Mouse (Mus musculus): ENCODE measurements around the gene Cpt1a. TPM values are rescaled to one million over a fixed set of nuclear protein-coding genes. Genes with fewer than 3 reads are reported as not detected.
A peak's percentile ranks its signal among the peaks of the same experiment; 100 is the strongest.

The Cpt1a gene
- polyA plus RNA-seq (2015; fragmentation: Nextera tagmentation; extraction: Ambion mirVana), result 54.7 and 60.1 TPM in 2 replicates

DNA sequence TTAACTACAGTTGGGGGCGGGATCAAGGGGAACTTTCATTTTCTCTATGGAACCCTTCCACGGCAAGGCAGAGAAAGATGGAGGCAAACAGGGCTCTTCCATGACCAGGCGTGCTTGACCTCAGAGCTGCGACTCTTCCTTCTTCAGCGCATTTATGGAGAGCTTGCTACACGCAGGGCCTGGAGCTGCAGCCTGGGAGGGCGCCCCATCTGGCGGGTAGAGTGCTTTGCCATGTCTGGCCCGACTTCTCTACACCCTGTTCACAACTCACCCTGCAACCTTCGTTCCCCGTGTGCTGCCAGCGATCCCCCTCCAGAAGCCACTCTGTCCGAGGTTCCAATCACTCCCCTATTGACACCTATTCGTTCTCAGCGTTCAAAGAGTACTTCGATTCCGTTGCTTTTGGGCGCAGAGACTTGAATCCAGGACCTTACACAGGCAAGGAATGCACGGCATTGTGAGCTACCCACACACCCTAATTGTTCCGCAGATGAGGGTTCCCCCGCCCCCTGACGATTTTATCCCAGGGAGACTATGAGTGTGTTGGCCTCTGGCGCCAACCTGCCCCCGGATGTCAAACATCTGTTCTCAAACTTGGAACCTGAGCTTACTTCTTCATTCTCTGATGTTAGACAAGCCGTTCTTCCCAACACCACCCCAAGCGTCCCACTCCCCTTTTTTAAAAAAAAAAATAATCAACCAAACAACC, at the start of gene Cpt1a:
Cpt1a (plus strand) TSS at position 74 of the 709 bp plus-strand sequence.
- DNase-seq (ENCODE audit: low spot score), result peak; percentile 66

GRCm38 (mm10) chr19:3273331-3273730, 48.8 kb upstream of the Cpt1a start:
- no peak for DNase-seq (ENCODE audit: low spot score)

DNA sequence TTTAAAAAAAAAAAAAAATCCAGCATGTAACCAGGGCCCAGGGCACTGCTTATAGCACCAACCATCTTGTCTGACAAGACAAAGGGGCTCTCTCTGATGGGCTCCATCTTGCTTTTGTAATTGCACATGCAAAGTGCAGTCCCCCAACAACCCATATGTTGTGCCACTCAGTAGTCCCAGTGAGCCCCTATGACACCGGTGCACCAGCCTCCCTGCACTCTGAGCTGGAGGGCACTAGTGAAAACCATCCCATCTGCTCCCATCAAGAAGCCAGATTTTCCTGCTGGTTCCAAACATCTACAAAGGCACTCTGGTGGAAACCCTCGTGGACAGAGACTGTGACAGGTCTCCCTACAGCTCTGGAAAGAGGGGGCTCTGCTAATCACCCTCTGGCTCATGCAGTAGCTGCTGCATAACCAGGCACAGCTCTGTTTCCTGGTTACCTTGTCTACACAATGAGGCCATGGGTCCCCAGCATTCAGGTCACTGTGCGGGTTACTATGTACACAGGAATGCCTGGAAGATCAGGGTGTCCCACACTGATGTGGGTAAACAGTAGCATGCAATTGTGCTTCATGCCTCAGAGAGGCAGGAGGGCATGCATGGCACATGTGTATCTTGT, 46.3 kb upstream of the Cpt1a start:
- no peak for DNase-seq (ENCODE audit: low spot score)

DNA sequence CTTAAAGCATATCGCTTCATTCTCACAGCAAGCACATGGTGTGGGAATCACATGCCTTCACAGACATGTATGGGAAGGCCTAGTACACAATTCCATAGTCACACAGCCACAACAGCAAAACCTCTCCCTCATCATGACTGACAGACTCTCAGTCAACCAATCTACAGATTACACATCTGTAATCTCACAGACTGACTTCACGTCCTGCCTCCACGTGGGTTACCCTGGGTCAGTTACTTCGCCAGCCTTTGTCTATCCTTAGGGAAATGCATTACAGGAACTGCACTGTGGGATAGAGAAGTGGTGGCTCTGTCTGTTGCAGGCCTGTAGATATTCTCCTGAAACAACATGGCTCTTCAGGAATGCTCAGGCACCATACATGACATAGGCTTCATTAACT, 40.2 kb upstream of the Cpt1a start:
- DNase-seq (ENCODE audit: low spot score), result no peak

- DNase-seq (ENCODE audit: low spot score), result peak; percentile 86
Observed at GRCm38 (mm10) chr19:3282572-3283467, 39.3 kb upstream of the Cpt1a start, which contains the start of the genes Mrpl21 and Ighmbp2. Gene Mrpl21 (plus strand): TSS chr19:3282901. Gene Ighmbp2 (minus strand): TSS chr19:3283017.

GRCm38 (mm10) chr19:3289006-3289405, 33.1 kb upstream of the Cpt1a start:
- no peak for DNase-seq (ENCODE audit: low spot score)

- peak; percentile 57 for DNase-seq (ENCODE audit: low spot score)
Observed at GRCm38 (mm10) chr19:3292028-3292427, 30.1 kb upstream of the Cpt1a start.

DNA sequence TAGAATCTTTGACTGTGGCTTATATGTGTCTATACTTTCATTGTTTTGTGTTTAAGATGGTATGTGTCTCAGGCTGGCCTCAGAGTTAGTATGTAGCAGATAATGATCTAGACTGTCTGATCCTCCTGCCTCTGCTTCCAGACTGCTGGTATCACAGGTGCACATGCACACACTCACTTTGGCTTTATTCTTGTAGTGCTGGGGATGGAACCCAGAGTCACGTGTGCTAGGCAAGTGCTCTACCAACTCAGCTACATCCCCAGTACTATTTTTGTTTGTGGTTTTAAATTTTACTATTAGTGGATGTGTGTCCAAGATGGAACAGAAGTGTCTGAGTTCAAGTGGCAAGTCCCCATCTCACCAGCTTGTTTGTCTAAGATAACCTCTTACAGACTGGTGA, 29.1 kb upstream of the Cpt1a start:
- no peak for DNase-seq (ENCODE audit: low spot score)

DNA sequence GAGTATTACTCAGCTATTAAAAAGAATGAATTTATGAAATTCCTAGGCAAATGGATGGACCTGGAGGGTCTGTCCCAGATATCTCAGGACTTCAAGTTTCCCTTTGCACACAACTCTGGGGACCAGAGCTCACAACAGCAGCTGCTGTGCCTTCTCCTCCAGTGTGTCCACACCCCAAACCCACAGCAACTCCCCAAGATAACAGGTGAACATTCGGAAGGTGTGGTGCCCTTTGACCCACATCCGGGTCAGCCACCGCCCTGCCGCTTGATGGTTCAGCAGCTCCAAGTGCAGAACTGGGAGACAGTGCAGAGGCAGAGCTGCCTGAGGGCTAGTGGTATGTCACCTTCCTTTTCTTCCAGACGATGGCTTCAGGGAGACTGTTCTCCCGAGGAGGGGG, 26.9 kb upstream of the Cpt1a start:
- no peak for DNase-seq (ENCODE audit: low spot score)

DNA sequence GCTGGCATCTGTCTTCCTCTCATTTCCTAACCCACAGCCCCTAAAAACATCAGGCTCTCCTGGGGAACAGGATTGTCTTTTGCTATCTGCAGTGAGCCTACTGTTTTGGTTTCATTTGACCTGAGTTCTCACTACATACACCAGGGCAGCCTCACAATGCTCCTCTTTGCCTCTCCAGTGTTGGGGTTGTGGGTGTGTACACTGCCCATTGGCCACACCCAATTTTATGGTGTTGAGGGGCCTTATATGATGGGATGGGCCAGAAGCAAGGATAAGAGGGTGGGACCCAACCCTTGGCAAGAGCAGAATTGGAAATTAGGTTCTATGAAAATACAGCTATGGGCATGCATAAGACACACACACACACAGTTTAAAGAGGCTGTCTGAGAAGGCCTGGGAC, 25.1 kb upstream of the Cpt1a start:
- no peak for DNase-seq (ENCODE audit: low spot score)

GRCm38 (mm10) chr19:3297775-3298174, 24.4 kb upstream of the Cpt1a start:
- no peak for DNase-seq (ENCODE audit: low spot score)

- no peak for DNase-seq (ENCODE audit: low spot score)
Observed at GRCm38 (mm10) chr19:3304017-3304416, 18.1 kb upstream of the Cpt1a start.

DNA sequence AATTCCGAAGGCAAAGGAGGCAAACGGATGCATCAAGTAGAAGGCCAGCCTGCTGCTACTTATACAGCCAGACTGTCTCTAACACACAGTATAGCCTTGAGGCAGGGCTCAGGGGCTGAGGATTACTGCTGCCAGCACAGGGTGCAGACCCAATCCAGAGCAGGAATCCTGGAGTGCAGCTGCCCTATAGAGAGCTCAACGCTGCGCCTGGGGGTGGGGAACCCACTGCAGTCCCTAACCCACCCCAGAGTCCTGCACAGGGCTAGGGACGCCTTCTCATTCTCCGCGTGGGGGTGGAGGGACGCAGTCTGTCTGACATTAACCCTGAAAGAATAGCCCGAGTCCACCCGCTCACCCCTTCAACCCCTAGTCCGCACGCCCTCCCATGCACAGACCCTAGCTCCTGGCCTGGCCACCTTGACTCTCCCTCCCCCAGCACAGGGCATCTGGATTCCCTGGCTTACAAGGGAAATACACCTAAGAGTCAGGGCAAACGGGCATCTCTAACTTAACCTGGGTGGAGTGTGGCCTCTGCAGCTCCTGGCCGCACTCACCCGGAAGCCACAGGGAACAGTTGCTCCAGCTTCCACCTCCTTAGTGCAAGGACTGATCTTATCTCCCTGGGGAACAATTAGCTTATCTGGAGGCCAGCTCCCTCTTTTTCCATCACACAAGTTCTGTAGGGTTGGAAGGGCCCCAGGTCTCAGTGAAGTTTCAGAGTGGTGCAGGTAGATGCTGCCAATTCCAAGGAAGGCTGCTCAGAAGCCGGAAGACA, 14.8 kb upstream of the Cpt1a start:
- DNase-seq (ENCODE audit: low spot score), result no peak

- DNase-seq (ENCODE audit: low spot score), result no peak
Observed at GRCm38 (mm10) chr19:3319341-3319740, 2.8 kb upstream of the Cpt1a start.

GRCm38 (mm10) chr19:3320086-3320485, 2.0 kb upstream of the Cpt1a start:
- no peak for DNase-seq (ENCODE audit: low spot score)

DNA sequence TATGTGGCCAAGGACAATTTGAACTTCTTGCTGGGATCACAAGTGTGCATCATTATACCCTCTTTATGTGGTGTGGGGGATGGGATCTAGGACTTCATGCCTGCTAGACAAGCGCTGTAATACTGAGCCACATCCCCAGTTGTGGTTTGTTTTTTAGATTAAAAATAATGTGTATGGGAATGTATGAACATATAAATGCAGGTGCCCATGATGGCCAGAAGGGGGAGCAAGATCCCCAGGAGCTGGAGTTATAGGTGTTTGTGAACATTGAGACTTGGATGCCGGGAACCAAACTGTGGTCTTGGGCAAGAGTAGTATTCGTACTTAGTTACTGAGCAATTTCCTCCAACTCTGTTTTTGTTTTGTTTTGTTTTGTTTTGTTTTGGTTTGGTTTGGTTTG, 1.3 kb upstream of the Cpt1a start:
- peak; percentile 42 for DNase-seq (ENCODE audit: low spot score)

DNA sequence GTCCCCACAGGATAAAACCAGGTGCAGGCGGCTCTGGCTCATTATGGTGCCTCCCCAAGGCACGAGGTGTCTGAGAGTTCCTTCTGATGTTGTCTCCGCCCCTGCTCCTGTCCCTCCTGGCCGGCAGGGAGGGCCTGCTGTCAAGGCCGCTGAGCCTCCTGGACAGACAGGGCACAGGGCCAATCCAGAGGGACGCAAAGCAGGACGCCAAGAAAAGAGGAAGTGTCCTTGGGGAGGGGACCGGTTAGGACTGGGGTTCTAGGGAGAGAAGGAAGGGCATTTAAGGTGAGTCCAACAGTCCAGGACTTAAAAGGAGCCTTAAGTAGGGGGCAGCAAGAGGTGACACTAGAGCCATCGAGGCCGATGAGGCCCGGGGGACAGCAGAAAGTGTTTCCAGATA, 517 bp upstream of the Cpt1a start:
- DNase-seq (ENCODE audit: low spot score), result no peak

- DNase-seq (ENCODE audit: low spot score), result peak; percentile 79
Observed at GRCm38 (mm10) chr19:3323201-3323621, 1.1 kb downstream of the Cpt1a start.

DNA sequence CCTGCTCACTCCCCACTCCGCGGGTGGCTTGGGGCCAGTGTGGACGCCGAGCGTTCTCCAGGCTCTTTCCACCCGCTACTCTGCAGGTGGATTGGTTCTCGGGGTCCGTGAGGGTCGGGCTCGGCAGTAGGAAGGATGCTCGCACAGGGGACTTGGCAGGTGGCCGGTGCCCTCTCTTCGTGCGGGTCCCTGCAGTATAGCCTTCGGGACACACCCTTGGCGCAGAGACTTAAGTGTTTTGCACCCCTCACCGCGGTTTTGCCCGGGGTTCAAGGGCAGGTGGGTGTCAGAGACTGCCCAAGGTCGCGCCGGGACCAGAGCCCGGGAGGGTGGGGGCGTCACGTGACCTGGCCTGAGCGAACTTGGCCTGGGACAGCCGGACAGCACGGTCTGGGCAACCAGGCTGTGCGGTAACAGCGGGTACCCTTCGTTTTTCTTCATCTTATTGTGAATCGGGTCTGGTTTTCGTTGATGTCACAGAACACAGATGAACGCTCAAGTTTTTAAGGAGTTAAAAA, 1.7 kb downstream of the Cpt1a start:
- peak; percentile 34 for DNase-seq (ENCODE audit: low spot score)

- DNase-seq (ENCODE audit: low spot score), result peak; percentile 40
Observed at GRCm38 (mm10) chr19:3324271-3324811, 2.2 kb downstream of the Cpt1a start.
